7 mouse cellular contexts compared by ENCODE assay signal in the genomic region with DNA sequence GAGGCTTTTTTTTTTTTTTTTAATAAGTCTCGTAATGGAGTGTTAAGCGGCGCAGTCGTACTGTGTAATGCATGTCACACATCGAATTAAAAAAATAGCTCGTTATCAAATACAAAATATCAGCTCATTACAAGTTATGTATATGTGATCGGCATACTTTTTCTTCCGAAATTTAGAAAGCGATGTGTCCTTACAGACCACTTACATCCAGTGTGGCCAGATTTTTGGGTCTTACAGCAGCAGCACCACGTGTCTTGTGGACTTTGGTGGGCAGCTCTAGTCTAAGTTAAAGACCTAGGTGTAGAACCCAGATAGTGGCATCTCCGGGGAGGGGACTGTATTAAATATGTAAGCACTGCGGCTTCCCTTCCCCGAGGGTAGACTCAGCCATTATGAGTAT. TPM values are rescaled to one million over a fixed set of nuclear protein-coding genes. Genes with fewer than 3 reads are reported as not detected.
DNase-seq lines count a peak whose midpoint lies in the region; ATAC-seq and TF ChIP-seq lines count a peak whose summit lies in the region.

No protein-coding gene starts in this region.

- H3K9me3 ChIP-seq in ES-E14 (ENCODE audit: control insufficient read depth, insufficient read depth, low read depth, low read length) = no peaks in the 10 kb centered on the region
- no peaks in the 10 kb centered on the region for H3K9me3 ChIP-seq in kidney, embryonic 16.5 days (ENCODE audit: low read length)

- no peak for TF ChIP-seq POLR2A in embryonic fibroblast, embryonic 13.5 days (IDR thresholded peaks at IDR 0.05; ENCODE audit: low read depth, low read length)

- 2% methylated on average over 13 of the region's 13 CpGs for WGBS in kidney, embryonic 16.5 days

- no peaks in the 10 kb centered on the region for H3K4me1 ChIP-seq in ES-E14 (ENCODE audit: control insufficient read depth in 2 of 2, insufficient read depth in 2 of 2, low read length in 2 of 2, poor library complexity in 1 of 2)
- peaks cover 6% of the 10 kb centered on the region for H3K4me1 ChIP-seq in embryonic fibroblast, embryonic 13.5 days (ENCODE audit: control insufficient read depth, insufficient read depth, low read length)
- peaks cover 19% of the 10 kb centered on the region for H3K4me1 ChIP-seq in kidney, embryonic 16.5 days (ENCODE audit: insufficient read depth, low read length)

- H3K9ac ChIP-seq in ES-E14 (ENCODE audit: insufficient read depth, low read depth, low read length, poor library complexity, severe bottlenecking) = peak overlapping the region; percentile 69
- H3K9ac ChIP-seq in kidney, embryonic 16.5 days (replicated peaks; ENCODE audit: low read length) = peak overlapping the region; percentile 78

- ATAC-seq in kidney, embryonic 16.5 days (ENCODE audit: low FRiP score, low TSS enrichment) = peak; percentile 39; the same call in 1 of the 2 replicates
- no peak for ATAC-seq in erythroid progenitor cell, adult 5-6 weeks (replicated peaks; ENCODE audit: low FRiP score, poor library complexity, severe bottlenecking)

- H3K4me2 ChIP-seq in kidney, embryonic 16.5 days (replicated peaks; ENCODE audit: low read depth, low read length) = peak overlapping the region; percentile 94

- H3K27ac ChIP-seq in ES-E14 (ENCODE audit: insufficient read depth, low read depth, low read length, poor library complexity, severe bottlenecking) = no peak overlapping the region
- no peak overlapping the region for H3K27ac ChIP-seq in embryonic fibroblast, embryonic 13.5 days (ENCODE audit: insufficient read depth, low read length)
- peak overlapping the region; percentile 83; the same call in 1 of the 2 replicates for H3K27ac ChIP-seq in kidney, embryonic 16.5 days (ENCODE audit: low read length)

- in situ Hi-C loops in ES-E14 (cut with MboI; ENCODE audit: low sequenced_read_pairs in 2 of 2, unreplicated experiment in 2 of 2) = no loop called here

- peak; percentile 52 for DNase-seq in CD4-positive helper T cell, adult 2 months (ENCODE audit: low read depth, low spot score)
- DNase-seq in ES-E14 (ENCODE audit: low read depth, low spot score) = no peak
- peak; percentile 51 for DNase-seq in naive thymus-derived CD4-positive, alpha-beta T cell, adult 2 months (ENCODE audit: low read depth)
- no peak for DNase-seq in left cerebral cortex, adult 11 months (ENCODE audit: low spot score)

- no peaks in the 10 kb centered on the region for H3K27me3 ChIP-seq in kidney, embryonic 16.5 days (ENCODE audit: insufficient read depth, low read length)

- no peak for TF ChIP-seq CTCF in embryonic fibroblast, embryonic 13.5 days (IDR thresholded peaks at IDR 0.05; ENCODE audit: borderline replicate concordance, insufficient read depth, low read length)

- H3K36me3 ChIP-seq in ES-E14 (ENCODE audit: control insufficient read depth, insufficient read depth, low read length, poor library complexity, severe bottlenecking) = peaks cover 3% of the 10 kb centered on the region; the same call in 1 of the 2 replicates
- peaks cover 9% of the 10 kb centered on the region for H3K36me3 ChIP-seq in kidney, embryonic 16.5 days (ENCODE audit: insufficient read depth, low read length)

- peak overlapping the region; percentile 93 to 99 for H3K4me3 ChIP-seq in ES-E14 (ENCODE audit: insufficient read depth in 1 of 2, low read depth in 1 of 2, low read length in 2 of 2, poor library complexity in 1 of 2, severe bottlenecking in 1 of 2)
- peak overlapping the region; percentile 78 for H3K4me3 ChIP-seq in embryonic fibroblast, embryonic 13.5 days (ENCODE audit: insufficient read depth, low read length)
- peak overlapping the region; percentile 98 for H3K4me3 ChIP-seq in kidney, embryonic 16.5 days (ENCODE audit: low read length)

TF ChIP-seq in ES-E14, 5 proteins besides CTCF, POLR2A, EP300 and RAD21:
- 0 out of 2 replicates have a peak, but pooled peaks have one; percentile 2 for TF ChIP-seq ZNF384 (IDR thresholded peaks at IDR 0.05; ENCODE audit: low read depth, low read length)
- no peak for TF ChIP-seq CHD2 (IDR thresholded peaks at IDR 0.05; ENCODE audit: low read depth, low read length)

RNA-seq across cellular contexts. Expression of a gene that starts 0.5 kb away (rescaled TPM):
- 13.0 and 16.2 TPM in 2 replicates for total RNA-seq in ES-E14 (2012; rRNA removed)
- polyA plus RNA-seq in embryonic fibroblast, embryonic 13.5 days (2011; ENCODE audit: insufficient read length, low read depth, missing spikeins) = 36.5 and 44.5 TPM in 2 replicates
- polyA plus RNA-seq in kidney, embryonic 16.5 days (2015; fragmentation: Nextera tagmentation; extraction: Ambion mirVana) = 17.4 and 18.6 TPM in 2 replicates
- total RNA-seq in erythroid progenitor cell, adult 5-6 weeks (2015; ENCODE audit: low replicate concordance) = 11.3 and 13.7 TPM in 2 replicates
- 12.4 and 17.5 TPM in 2 replicates for total RNA-seq in erythroid progenitor cell, adult 5-6 weeks (2017; ENCODE audit: low replicate concordance)

RNA-seq across cellular contexts. Expression of a gene that starts 30.9 kb away (rescaled TPM):
- 57.9 and 84.2 TPM in 2 replicates for total RNA-seq in ES-E14 (2012; rRNA removed)
- polyA plus RNA-seq in embryonic fibroblast, embryonic 13.5 days (2011; ENCODE audit: insufficient read length, low read depth, missing spikeins) = 82.8 and 98.0 TPM in 2 replicates
- polyA plus RNA-seq in kidney, embryonic 16.5 days (2015; fragmentation: Nextera tagmentation; extraction: Ambion mirVana) = 163 and 172 TPM in 2 replicates
- 73.2 and 98.1 TPM in 2 replicates for total RNA-seq in erythroid progenitor cell, adult 5-6 weeks (2015; ENCODE audit: low replicate concordance)
- total RNA-seq in erythroid progenitor cell, adult 5-6 weeks (2017; ENCODE audit: low replicate concordance) = 65.7 and 78.7 TPM in 2 replicates

Comparison
In these comparisons a context has a peak if more than half of its experiments do, and no peak if none do; other contexts are left out.
1. DNase-seq: peak in CD4-positive helper T cell, adult 2 months (single experiment) and naive thymus-derived CD4-positive, alpha-beta T cell, adult 2 months (single experiment); none in ES-E14 (single experiment) and left cerebral cortex, adult 11 months (single experiment).
2. Peak in every context shown above with its lines, with median percentiles within 50 percentile points of each other: H3K4me3 ChIP-seq.